Mouse (Mus musculus): ENCODE measurements around the gene Dcaf8.

DNA sequence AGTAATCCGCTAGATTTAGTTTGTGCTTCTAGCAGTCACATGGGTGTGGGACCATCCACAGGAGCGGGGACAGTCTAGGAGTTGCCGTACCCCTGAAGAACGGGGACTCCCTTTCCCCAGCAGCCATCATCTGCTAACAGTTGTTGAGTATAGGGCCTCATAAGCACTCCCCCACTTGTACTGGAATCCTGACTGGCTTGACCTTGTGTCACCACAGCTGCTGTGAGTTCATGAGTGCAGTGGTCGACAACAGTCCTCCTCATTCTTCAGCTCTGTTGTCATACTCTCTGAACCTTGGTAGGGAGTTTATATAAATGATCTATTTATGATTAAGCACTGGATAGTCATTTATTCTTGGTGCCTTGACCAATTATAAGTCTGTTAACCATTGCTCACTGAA lies 21.9 kb downstream of the Dcaf8 start:
- TF ChIP-seq GATA1 (IDR thresholded peaks at IDR 0.05; ENCODE audit: low read length) (no peak), TAL1 (IDR thresholded peaks at IDR 0.05; ENCODE audit: low read length) (no peak)

Measured in erythroblast, embryonic 14.5 days (primary cell).